Mouse (Mus musculus) hindbrain, embryonic 13.5 days (tissue): ENCODE data around the gene Bhlha15. TPM values are rescaled to one million over a fixed set of nuclear protein-coding genes. Genes with fewer than 3 reads are reported as not detected.

Experiments used
- ATAC-seq: fragments of 200-750 bp; cut with Nextera tagmentation; 2 replicates; pipeline ENCODE4 v1.8.0; 2017; ENCODE audit warnings: moderate TSS enrichment; ENCODE audit not compliant: low FRiP score
- H3K27ac ChIP-seq: fragments of 300-500 bp; sonication (generic); 2 replicates; pipeline ENCODE4 v1.5.1; 2015; ENCODE audit warnings: inconsistent platforms, mild to moderate bottlenecking, moderate library complexity
- H3K27me3 ChIP-seq: fragments of 300-500 bp; sonication (generic); 2 replicates; pipeline ENCODE4 v1.6.1; 2015; ENCODE audit warnings: mild to moderate bottlenecking, inconsistent platforms
- H3K36me3 ChIP-seq: fragments of 300-500 bp; sonication (generic); 2 replicates; pipeline ENCODE4 v1.6.1; 2015; ENCODE audit warnings: mild to moderate bottlenecking, inconsistent platforms
- H3K4me1 ChIP-seq: fragments of 300-500 bp; sonication (generic); replicated peaks from 2 replicates; pipeline ENCODE4 v1.6.1; 2015; ENCODE audit warnings: inconsistent platforms
- H3K4me2 ChIP-seq: fragments of 300-500 bp; sonication (generic); 2 replicates; pipeline ENCODE4 v1.6.1; 2015; ENCODE audit warnings: inconsistent platforms, mild to moderate bottlenecking, moderate library complexity
- H3K4me3 ChIP-seq: fragments of 300-500 bp; sonication (generic); 2 replicates; pipeline ENCODE4 v1.5.1; 2015; ENCODE audit warnings: mild to moderate bottlenecking, inconsistent platforms
- H3K9ac ChIP-seq: fragments of 300-500 bp; sonication (generic); 2 replicates; pipeline ENCODE4 v1.6.1; 2015; ENCODE audit warnings: mild to moderate bottlenecking, inconsistent platforms
- H3K9me3 ChIP-seq: fragments of 300-500 bp; sonication (generic); 2 replicates; pipeline ENCODE4 v1.6.1; 2016; ENCODE audit warnings: inconsistent platforms
- WGBS: fragments of 180-500 bp; shearing (Covaris S2); methylation state at CpG from one replicate; pipeline ENCODE4 v1.1.7; 2015; 5-methylcytosine and 5-hydroxymethylcytosine counted together
- polyA plus RNA-seq: library from polyadenylated mRNA; unstranded; fragments of >200 nt; fragmentation: Nextera tagmentation; extraction: Ambion mirVana; gene quantifications from 2 replicates; pipeline ENCODE4 v1.2.1, GENCODE M21; 2015

Bhlha15 gene
- 0.14 and 0.17 TPM in 2 replicates for polyA plus RNA-seq

DNA sequence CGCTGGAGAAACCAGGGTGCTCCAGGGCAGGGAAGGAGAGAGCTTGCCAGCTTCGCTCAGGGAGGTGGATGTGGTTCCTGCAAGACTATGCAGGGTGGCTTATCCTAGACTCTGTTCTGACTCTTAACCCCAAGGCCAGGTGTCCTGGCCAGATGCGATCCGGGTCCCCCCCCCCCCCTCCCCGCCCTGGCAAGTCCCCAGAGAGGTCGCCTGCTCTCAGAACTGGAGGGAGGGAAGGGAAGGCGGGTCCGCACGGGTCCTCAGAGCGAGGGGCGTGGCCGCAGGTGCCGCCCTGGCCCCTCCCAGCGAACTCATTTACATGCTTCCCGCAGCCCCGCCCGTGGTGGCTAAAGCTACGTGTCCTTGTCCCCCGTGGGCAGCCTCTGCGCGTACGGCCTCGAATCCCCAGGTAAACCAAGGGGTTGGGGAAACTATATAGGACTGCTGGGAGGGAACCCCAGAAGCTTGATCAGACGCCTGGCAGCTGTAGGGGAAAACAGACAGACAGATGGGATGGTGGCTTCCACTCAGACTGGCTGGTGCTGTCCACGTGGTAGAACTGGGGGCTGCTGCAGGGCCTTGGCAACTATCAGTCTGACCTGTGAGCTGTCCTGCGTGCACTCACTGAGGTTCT, at the start of gene Bhlha15:
Gene Bhlha15, plus strand, starts transcription at position 337 of the 634 bp plus-strand sequence.
- ATAC-seq: peak; percentile 17; the same call in 1 of the 2 replicates
- Histone ChIP-seq H3K4me1 (peaks cover 20% of the 10 kb centered on the region), H3K4me2 (peak within 1 kb of the TSS; percentile 55), H3K27me3 (no peaks in the 10 kb centered on the region), H3K4me3 (peak within 1 kb of the TSS; percentile 27), H3K36me3 (peaks cover 20% of the 10 kb centered on the region), H3K9ac (peak within 1 kb of the TSS; percentile 62), H3K9me3 (no peaks in the 10 kb centered on the region), H3K27ac (no peak within 1 kb of the TSS)
- 4% methylated on average over 26 of the region's 26 CpGs for WGBS

DNA sequence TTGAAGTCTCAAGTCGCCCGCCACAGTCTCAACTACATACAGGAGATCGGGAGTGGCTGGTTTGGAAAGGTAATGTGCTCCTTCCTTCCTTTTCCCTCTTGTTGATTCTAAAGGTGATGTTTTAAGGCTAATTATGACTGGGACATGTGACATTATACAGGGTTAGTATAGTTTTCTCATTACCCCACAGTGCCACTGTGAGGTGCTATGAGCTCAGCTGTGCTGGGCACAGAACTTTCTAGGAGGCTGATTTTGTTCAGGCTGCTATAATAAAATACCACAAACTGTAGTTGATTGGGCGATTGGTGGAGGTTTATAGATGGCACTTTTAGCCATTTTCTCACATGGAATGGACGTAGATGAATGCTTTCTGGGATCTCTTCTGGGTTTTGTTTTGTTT, 46.6 kb upstream of the Bhlha15 start:
- 96% methylated on average over 5 of the region's 5 CpGs for WGBS
- Histone ChIP-seq H3K27me3 (no peaks in the 10 kb centered on the region), H3K4me1 (no peaks in the 10 kb centered on the region), H3K9ac (no peak overlapping the region), H3K9me3 (no peaks in the 10 kb centered on the region), H3K4me2 (no peak overlapping the region), H3K36me3 (peaks cover 54% of the 10 kb centered on the region), H3K27ac (no peak overlapping the region), H3K4me3 (no peak overlapping the region)
- no peak for ATAC-seq

- ATAC-seq: no peak
- H3K27ac ChIP-seq: no peak overlapping the region
- H3K4me1 ChIP-seq: no peaks in the 10 kb centered on the region
- H3K9ac ChIP-seq: no peak overlapping the region
- H3K27me3 ChIP-seq: no peaks in the 10 kb centered on the region
- peaks cover 60% of the 10 kb centered on the region for H3K36me3 ChIP-seq
- H3K4me2 ChIP-seq: no peak overlapping the region
- no peak overlapping the region for H3K4me3 ChIP-seq
- H3K9me3 ChIP-seq: no peaks in the 10 kb centered on the region
These were observed 43.2 kb upstream of the Bhlha15 start for GRCm38 (mm10) chr5:144146898-144147297.

DNA sequence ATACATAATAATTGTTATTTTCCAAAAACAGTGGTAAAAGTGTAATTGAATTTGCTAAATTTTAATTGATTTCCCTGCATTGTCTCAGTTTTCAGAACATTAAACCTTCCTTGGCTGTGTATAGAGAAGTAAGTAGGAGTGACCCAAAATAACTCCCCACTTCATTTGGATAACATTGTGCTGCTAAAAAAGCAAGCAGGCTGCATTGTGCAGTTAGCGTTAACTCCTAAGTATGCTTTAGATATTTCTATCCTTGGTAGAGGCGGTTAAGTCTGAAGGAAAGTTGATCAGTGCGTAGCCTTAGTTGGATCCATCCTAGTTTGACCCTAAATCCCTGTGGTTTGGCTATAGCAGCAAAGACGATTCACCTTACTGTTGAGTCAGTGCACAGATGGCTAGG, 40.6 kb upstream of the Bhlha15 start:
- Histone ChIP-seq H3K27me3 (no peaks in the 10 kb centered on the region), H3K27ac (no peak overlapping the region), H3K36me3 (peaks cover 53% of the 10 kb centered on the region), H3K9ac (no peak overlapping the region), H3K4me1 (no peaks in the 10 kb centered on the region), H3K4me2 (no peak overlapping the region), H3K9me3 (no peaks in the 10 kb centered on the region), H3K4me3 (no peak overlapping the region)
- 94% methylated on average over 4 of the region's 4 CpGs for WGBS
- ATAC-seq: no peak

DNA sequence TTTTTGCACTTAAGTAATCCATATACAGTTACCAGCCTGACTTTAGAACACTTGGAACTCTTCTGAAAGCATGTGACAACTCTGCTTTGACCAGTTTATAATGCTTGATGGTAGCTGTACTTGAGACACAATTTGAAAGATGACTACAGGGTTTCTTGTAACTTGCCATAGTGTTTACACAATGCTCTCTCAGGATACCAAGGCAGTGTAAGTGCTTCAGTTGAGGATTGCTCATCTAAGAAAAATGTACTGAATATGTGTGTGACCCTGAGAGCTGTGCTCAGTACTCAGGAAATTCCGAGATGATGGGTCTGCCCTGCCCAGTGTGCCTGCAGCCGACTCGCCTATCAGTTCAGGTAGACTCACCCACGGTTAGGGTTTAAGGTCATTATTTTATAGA, 38.8 kb upstream of the Bhlha15 start:
- H3K9ac ChIP-seq: no peak overlapping the region
- WGBS: 97% methylated on average over 4 of the region's 4 CpGs

DNA sequence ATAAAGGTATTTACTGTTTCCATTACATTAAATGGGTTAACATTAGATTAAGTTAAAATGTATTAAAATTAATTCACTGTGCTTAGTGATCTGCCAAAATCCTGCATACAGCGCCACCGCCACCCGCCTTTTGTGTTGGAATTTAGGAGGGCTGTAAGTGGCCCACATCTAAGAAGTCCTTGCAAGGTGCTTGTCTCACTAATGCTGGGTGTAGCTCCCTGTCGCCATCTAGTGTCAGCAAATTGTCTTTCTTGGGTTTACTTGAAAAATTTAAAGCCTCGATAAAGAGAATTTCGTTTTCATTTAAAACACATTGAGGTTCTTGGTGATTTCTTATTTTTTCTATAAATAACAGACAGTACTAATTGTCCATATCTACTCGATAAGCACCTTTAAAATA, 35.6 kb upstream of the Bhlha15 start:
- Histone ChIP-seq H3K9ac (no peak overlapping the region), H3K4me2 (no peak overlapping the region), H3K36me3 (peaks cover 49% of the 10 kb centered on the region), H3K27ac (no peak overlapping the region), H3K9me3 (no peaks in the 10 kb centered on the region), H3K4me3 (no peak overlapping the region), H3K4me1 (peaks cover 3% of the 10 kb centered on the region; the same call in 1 of the 2 replicates), H3K27me3 (no peaks in the 10 kb centered on the region)
- ATAC-seq: no peak
- 40% methylated on average over 7 of the region's 7 CpGs for WGBS

More for the DNA sequence above, 38.8 kb upstream of the Bhlha15 start:
- H3K27ac ChIP-seq: no peak overlapping the region
- H3K9me3 ChIP-seq: no peaks in the 10 kb centered on the region
- H3K4me2 ChIP-seq: no peak overlapping the region
- peaks cover 41% of the 10 kb centered on the region for H3K36me3 ChIP-seq
- H3K4me1 ChIP-seq: no peaks in the 10 kb centered on the region
- ATAC-seq: no peak
- H3K4me3 ChIP-seq: no peak overlapping the region
- no peaks in the 10 kb centered on the region for H3K27me3 ChIP-seq

GRCm38 (mm10) chr5:144158604-144159003, 31.5 kb upstream of the Bhlha15 start:
- Histone ChIP-seq H3K36me3 (peaks cover 59% of the 10 kb centered on the region), H3K27me3 (no peaks in the 10 kb centered on the region), H3K27ac (peak overlapping the region; percentile 13), H3K4me2 (no peak overlapping the region), H3K4me3 (no peak overlapping the region), H3K9ac (0 out of 2 replicates have a peak overlapping the region, but pooled peaks have one; percentile 35), H3K9me3 (no peaks in the 10 kb centered on the region), H3K4me1 (peaks cover 3% of the 10 kb centered on the region; the same call in 1 of the 2 replicates)
- ATAC-seq: peak; percentile 69
- 28% methylated on average over 4 of the region's 4 CpGs for WGBS

- WGBS: 88% methylated on average over 8 of the region's 8 CpGs
- H3K4me1 ChIP-seq: peaks cover 3% of the 10 kb centered on the region; the same call in 1 of the 2 replicates
- peaks cover 64% of the 10 kb centered on the region for H3K36me3 ChIP-seq
- H3K9me3 ChIP-seq: no peaks in the 10 kb centered on the region
- no peaks in the 10 kb centered on the region for H3K27me3 ChIP-seq
- H3K4me3 ChIP-seq: no peak overlapping the region
- no peak overlapping the region for H3K4me2 ChIP-seq
- no peak overlapping the region for H3K9ac ChIP-seq
- peak overlapping the region; percentile 13 for H3K27ac ChIP-seq
- ATAC-seq: 0 out of 2 replicates have a peak, but pooled peaks have one; percentile 10
These were observed 30.9 kb upstream of the Bhlha15 start for GRCm38 (mm10) chr5:144159137-144159536.

GRCm38 (mm10) chr5:144162080-144162812, 27.8 kb upstream of the Bhlha15 start:
- Histone ChIP-seq H3K4me1 (peaks cover 3% of the 10 kb centered on the region; the same call in 1 of the 2 replicates), H3K27ac (no peak overlapping the region), H3K36me3 (peaks cover 82% of the 10 kb centered on the region), H3K4me3 (no peak overlapping the region), H3K4me2 (no peak overlapping the region), H3K27me3 (no peaks in the 10 kb centered on the region), H3K9me3 (no peaks in the 10 kb centered on the region), H3K9ac (no peak overlapping the region)
- 89% methylated on average over 5 of the region's 5 CpGs for WGBS
- no peak for ATAC-seq

GRCm38 (mm10) chr5:144162813-144163517, 27.1 kb upstream of the Bhlha15 start:
- no peak overlapping the region for H3K27ac ChIP-seq
- H3K27me3 ChIP-seq: no peaks in the 10 kb centered on the region
- H3K4me1 ChIP-seq: peaks cover 3% of the 10 kb centered on the region; the same call in 1 of the 2 replicates
- no peak overlapping the region for H3K4me3 ChIP-seq
- 83% methylated on average over 10 of the region's 10 CpGs for WGBS
- H3K36me3 ChIP-seq: peaks cover 75% of the 10 kb centered on the region
- H3K9me3 ChIP-seq: no peaks in the 10 kb centered on the region
- H3K4me2 ChIP-seq: no peak overlapping the region
- H3K9ac ChIP-seq: no peak overlapping the region
- no peak for ATAC-seq

DNA sequence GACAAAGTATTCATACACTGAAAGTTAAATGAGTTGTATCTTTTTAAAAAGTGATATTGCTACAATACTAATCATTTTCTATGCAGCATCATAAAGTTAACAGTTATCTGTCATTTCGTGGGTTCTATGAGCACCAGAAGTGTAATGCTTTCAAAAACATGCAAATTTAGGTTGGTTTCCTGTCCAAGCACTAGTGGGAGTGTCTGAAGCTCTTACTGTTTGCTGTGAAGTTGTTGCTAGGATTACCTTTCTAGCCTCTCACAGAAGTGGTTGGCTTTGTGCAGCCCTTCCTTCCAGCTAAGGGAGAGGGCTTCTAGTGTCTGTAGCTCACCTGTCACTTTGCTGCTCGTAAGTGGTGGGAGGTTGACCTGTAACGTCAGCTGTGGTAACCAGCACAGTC, 24.3 kb upstream of the Bhlha15 start:
- WGBS: 93% methylated on average over 3 of the region's 3 CpGs
- Histone ChIP-seq H3K9ac (no peak overlapping the region), H3K36me3 (peaks cover 66% of the 10 kb centered on the region), H3K27ac (no peak overlapping the region), H3K4me1 (no peaks in the 10 kb centered on the region), H3K4me2 (no peak overlapping the region), H3K4me3 (no peak overlapping the region), H3K27me3 (no peaks in the 10 kb centered on the region), H3K9me3 (no peaks in the 10 kb centered on the region)
- no peak for ATAC-seq

DNA sequence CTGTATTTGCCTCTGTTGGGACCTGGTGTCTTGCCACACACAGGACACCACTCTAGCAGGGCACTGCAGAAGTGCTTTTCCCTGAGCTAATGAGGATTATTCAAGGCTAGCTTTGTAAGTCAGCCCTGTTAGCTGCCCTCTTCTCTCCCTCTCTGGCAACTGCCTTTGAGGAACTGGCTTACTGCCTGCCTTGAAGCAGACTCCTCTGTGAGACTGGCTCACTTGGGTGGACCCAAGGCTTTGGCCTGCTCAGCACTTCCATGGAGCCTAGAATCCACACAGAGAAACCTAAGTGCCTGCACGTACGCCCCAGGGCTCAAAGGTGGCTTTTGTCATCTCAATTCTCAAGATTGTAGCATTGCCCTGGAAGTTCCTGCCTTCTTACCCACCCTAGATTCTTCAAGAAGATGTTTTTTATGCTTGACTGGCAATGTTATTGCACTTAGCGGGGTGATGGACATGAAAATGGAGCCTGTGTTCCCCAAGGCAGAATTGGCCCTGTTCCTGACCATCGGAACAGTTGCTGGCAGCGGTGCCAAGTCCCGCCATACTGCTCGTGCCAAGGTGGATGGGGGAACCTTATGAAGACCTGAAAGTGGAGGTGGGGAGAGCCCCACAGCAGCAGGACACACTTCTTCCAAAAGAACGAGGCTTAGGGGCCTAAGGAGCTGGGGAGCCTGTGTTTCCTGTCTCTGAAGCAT, 20.7 kb upstream of the Bhlha15 start:
- no peaks in the 10 kb centered on the region for H3K9me3 ChIP-seq
- H3K4me3 ChIP-seq: no peak overlapping the region
- no peaks in the 10 kb centered on the region for H3K27me3 ChIP-seq
- H3K27ac ChIP-seq: no peak overlapping the region
- H3K9ac ChIP-seq: no peak overlapping the region
- no peak overlapping the region for H3K4me2 ChIP-seq
- no peak for ATAC-seq
- H3K4me1 ChIP-seq: no peaks in the 10 kb centered on the region
- WGBS: 85% methylated on average over 8 of the region's 8 CpGs
- peaks cover 71% of the 10 kb centered on the region for H3K36me3 ChIP-seq
